Mouse (Mus musculus): ENCODE measurements at regions not wholly inside any gene's neighbourhood (a gene's known extent, or its start where the extent isn't known, plus 50 kb on each side); places are given as distances from the start of the nearest gene placed in this dataset.

DNA sequence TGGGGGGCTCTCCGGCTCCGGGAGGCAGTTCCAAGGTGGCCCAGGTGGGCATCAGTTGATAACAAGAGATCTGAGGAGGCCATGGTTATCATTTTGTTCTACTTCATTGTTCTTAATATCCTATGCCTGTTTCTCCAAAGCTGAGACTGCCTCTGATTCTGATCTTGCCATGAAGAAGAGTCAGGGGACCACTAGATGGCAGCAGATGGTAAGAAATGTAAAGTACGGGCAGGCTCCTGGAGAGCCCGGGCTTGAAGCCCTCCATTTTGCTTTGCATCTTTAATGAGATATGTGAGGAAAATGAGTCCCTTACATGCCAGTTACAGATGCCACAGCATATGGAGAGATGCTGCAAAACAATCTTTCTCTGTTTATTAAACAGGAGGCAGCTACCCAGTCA lies 194.1 kb downstream of the Dad1 start:
- 15% methylated on average over 4 of the region's 4 CpGs for WGBS
- Histone ChIP-seq H3K9ac (ENCODE audit: low read depth, low read length) (no peak overlapping the region), H3K4me1 (replicated peaks; ENCODE audit: control insufficient read depth, insufficient read depth, low read length) (no peaks in the 10 kb centered on the region), H3K4me3 (ENCODE audit: low read depth, low read length) (no peak overlapping the region), H3K27ac (ENCODE audit: low read depth, low read length) (no peak overlapping the region), H3K4me2 (replicated peaks; ENCODE audit: low read depth) (no peak overlapping the region), H3K9me3 (ENCODE audit: control insufficient read depth) (no peaks in the 10 kb centered on the region), H3K36me3 (ENCODE audit: control insufficient read depth, insufficient read depth) (no peaks in the 10 kb centered on the region), H3K27me3 (replicated peaks; ENCODE audit: control insufficient read depth, insufficient read depth, low read length) (no peaks in the 10 kb centered on the region; the same call in 1 of the 2 replicates)
- TF ChIP-seq CTCF (IDR thresholded peaks at IDR 0.05; ENCODE audit: low read depth) = peak; percentile 83
- peak; percentile 43; the same call in 1 of the 2 replicates for ATAC-seq

DNA sequence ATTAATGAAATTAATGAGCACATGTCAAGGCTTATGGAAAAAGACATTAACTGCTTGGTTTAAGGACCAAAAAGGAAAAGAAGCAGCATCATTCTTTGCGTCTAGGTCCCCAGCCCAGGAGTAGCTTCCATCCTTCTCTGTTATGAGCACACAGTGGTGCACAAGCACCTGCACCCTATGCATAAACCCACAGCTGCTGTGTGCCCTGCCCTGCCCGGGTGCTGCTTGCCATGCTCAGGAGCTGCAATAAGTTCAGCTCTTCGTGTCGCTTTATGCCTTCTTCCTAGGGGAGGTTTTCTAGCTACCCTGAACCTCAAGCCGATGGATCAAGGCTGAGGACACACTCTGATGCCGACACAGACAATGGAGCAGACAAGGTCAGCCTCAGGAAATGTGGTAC lies 194.8 kb downstream of the Dad1 start:
- Histone ChIP-seq H3K4me3 (ENCODE audit: low read depth, low read length) (no peak overlapping the region), H3K27me3 (replicated peaks; ENCODE audit: control insufficient read depth, insufficient read depth, low read length) (no peaks in the 10 kb centered on the region; the same call in 1 of the 2 replicates), H3K9me3 (ENCODE audit: control insufficient read depth) (no peaks in the 10 kb centered on the region), H3K9ac (ENCODE audit: low read depth, low read length) (no peak overlapping the region), H3K4me2 (replicated peaks; ENCODE audit: low read depth) (no peak overlapping the region), H3K4me1 (replicated peaks; ENCODE audit: control insufficient read depth, insufficient read depth, low read length) (no peaks in the 10 kb centered on the region), H3K36me3 (ENCODE audit: control insufficient read depth, insufficient read depth) (no peaks in the 10 kb centered on the region), H3K27ac (ENCODE audit: low read depth, low read length) (no peak overlapping the region)
- no peak for ATAC-seq
- no peak for TF ChIP-seq CTCF (IDR thresholded peaks at IDR 0.05; ENCODE audit: low read depth)
- WGBS = 82% methylated on average over 6 of the region's 6 CpGs

GRCm38 (mm10) chr14:54056691-54057090 lies 197.2 kb downstream of the Dad1 start:
- 63% methylated on average over 7 of the region's 7 CpGs for WGBS
- H3K27ac ChIP-seq (ENCODE audit: low read depth, low read length) = no peak overlapping the region
- ATAC-seq = no peak
- no peak overlapping the region for H3K4me3 ChIP-seq (ENCODE audit: low read depth, low read length)
- no peaks in the 10 kb centered on the region; the same call in 1 of the 2 replicates for H3K27me3 ChIP-seq (replicated peaks; ENCODE audit: control insufficient read depth, insufficient read depth, low read length)
- no peaks in the 10 kb centered on the region for H3K9me3 ChIP-seq (ENCODE audit: control insufficient read depth)
- H3K4me1 ChIP-seq (replicated peaks; ENCODE audit: control insufficient read depth, insufficient read depth, low read length) = no peaks in the 10 kb centered on the region
- H3K9ac ChIP-seq (ENCODE audit: low read depth, low read length) = no peak overlapping the region
- no peaks in the 10 kb centered on the region for H3K36me3 ChIP-seq (ENCODE audit: control insufficient read depth, insufficient read depth)
- no peak for TF ChIP-seq CTCF (IDR thresholded peaks at IDR 0.05; ENCODE audit: low read depth)
- no peak overlapping the region for H3K4me2 ChIP-seq (replicated peaks; ENCODE audit: low read depth)

DNA sequence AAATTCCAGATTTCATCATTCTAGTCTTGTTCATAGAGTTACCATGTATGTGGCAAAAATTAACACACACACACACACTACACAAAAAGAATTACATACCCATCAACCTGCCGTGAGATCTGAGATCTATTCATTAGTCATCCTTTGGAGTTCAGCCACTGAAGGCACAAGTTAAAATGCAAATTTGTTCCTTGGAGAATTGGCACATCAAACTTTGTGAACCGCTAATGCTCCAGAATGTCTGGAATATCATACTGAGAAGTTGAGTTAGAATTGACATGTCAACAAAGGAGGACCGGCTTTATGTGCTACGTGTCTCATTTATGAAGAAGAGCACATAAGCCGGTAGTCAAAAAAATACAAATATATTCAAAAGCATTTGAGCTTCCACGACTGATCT lies 198.5 kb downstream of the Dad1 start:
- Histone ChIP-seq H3K4me2 (replicated peaks; ENCODE audit: low read depth) (no peak overlapping the region), H3K9me3 (ENCODE audit: control insufficient read depth) (no peaks in the 10 kb centered on the region), H3K4me3 (ENCODE audit: low read depth, low read length) (no peak overlapping the region), H3K4me1 (replicated peaks; ENCODE audit: control insufficient read depth, insufficient read depth, low read length) (no peaks in the 10 kb centered on the region), H3K27me3 (replicated peaks; ENCODE audit: control insufficient read depth, insufficient read depth, low read length) (no peaks in the 10 kb centered on the region; the same call in 1 of the 2 replicates), H3K27ac (ENCODE audit: low read depth, low read length) (no peak overlapping the region), H3K9ac (ENCODE audit: low read depth, low read length) (no peak overlapping the region), H3K36me3 (ENCODE audit: control insufficient read depth, insufficient read depth) (no peaks in the 10 kb centered on the region)
- 73% methylated on average over 6 of the region's 6 CpGs for WGBS
- ATAC-seq = no peak
- no peak for TF ChIP-seq CTCF (IDR thresholded peaks at IDR 0.05; ENCODE audit: low read depth)

DNA sequence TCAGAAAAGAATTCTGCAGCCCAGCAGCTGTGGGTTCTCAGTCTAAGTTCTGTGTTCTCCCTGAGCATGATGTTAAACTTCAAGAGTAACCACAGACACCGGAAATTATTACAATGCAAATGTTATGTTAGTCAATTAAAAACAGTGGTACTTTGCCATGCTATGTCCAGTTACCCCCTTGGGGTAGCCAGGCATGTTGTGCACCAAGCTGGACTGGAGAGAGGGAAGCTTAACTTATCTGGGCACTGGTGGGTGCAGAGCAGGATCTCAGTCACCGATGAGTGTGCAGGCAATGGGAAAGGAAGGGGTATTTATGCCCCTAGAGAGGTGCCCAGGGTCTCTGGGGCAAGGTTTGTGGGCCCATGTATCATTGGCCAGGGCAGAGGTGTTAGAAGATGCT lies 211.6 kb downstream of the Dad1 start:
- 93% methylated on average over 2 of the region's 2 CpGs for WGBS
- H3K4me3 ChIP-seq (ENCODE audit: low read depth, low read length) = no peak overlapping the region
- H3K4me1 ChIP-seq (replicated peaks; ENCODE audit: control insufficient read depth, insufficient read depth, low read length) = no peaks in the 10 kb centered on the region
- H3K27ac ChIP-seq (ENCODE audit: low read depth, low read length) = no peak overlapping the region
- H3K9ac ChIP-seq (ENCODE audit: low read depth, low read length) = no peak overlapping the region
- no peak overlapping the region for H3K4me2 ChIP-seq (replicated peaks; ENCODE audit: low read depth)
- no peak for ATAC-seq
- TF ChIP-seq CTCF (IDR thresholded peaks at IDR 0.05; ENCODE audit: low read depth) = no peak
- H3K36me3 ChIP-seq (ENCODE audit: control insufficient read depth, insufficient read depth) = no peaks in the 10 kb centered on the region
- no peaks in the 10 kb centered on the region for H3K27me3 ChIP-seq (replicated peaks; ENCODE audit: control insufficient read depth, insufficient read depth, low read length)
- no peaks in the 10 kb centered on the region for H3K9me3 ChIP-seq (ENCODE audit: control insufficient read depth)

GRCm38 (mm10) chr14:54040644-54041043 lies 213.3 kb downstream of the Dad1 start:
- Histone ChIP-seq H3K4me1 (replicated peaks; ENCODE audit: control insufficient read depth, insufficient read depth, low read length) (no peaks in the 10 kb centered on the region), H3K4me2 (replicated peaks; ENCODE audit: low read depth) (no peak overlapping the region), H3K36me3 (ENCODE audit: control insufficient read depth, insufficient read depth) (no peaks in the 10 kb centered on the region), H3K9ac (ENCODE audit: low read depth, low read length) (no peak overlapping the region), H3K4me3 (ENCODE audit: low read depth, low read length) (no peak overlapping the region), H3K9me3 (ENCODE audit: control insufficient read depth) (no peaks in the 10 kb centered on the region), H3K27ac (ENCODE audit: low read depth, low read length) (no peak overlapping the region), H3K27me3 (replicated peaks; ENCODE audit: control insufficient read depth, insufficient read depth, low read length) (no peaks in the 10 kb centered on the region)
- ATAC-seq = no peak
- WGBS = 84% methylated on average over 2 of the region's 2 CpGs
- TF ChIP-seq CTCF (IDR thresholded peaks at IDR 0.05; ENCODE audit: low read depth) = no peak

- Histone ChIP-seq H3K9me3 (ENCODE audit: control insufficient read depth) (no peaks in the 10 kb centered on the region), H3K4me1 (replicated peaks; ENCODE audit: control insufficient read depth, insufficient read depth, low read length) (no peaks in the 10 kb centered on the region), H3K9ac (ENCODE audit: low read depth, low read length) (no peak overlapping the region), H3K27me3 (replicated peaks; ENCODE audit: control insufficient read depth, insufficient read depth, low read length) (no peaks in the 10 kb centered on the region), H3K36me3 (ENCODE audit: control insufficient read depth, insufficient read depth) (no peaks in the 10 kb centered on the region), H3K4me2 (replicated peaks; ENCODE audit: low read depth) (no peak overlapping the region), H3K27ac (ENCODE audit: low read depth, low read length) (no peak overlapping the region), H3K4me3 (ENCODE audit: low read depth, low read length) (no peak overlapping the region)
- no peak for TF ChIP-seq CTCF (IDR thresholded peaks at IDR 0.05; ENCODE audit: low read depth)
- no peak for ATAC-seq
- 68% methylated on average over 2 of the region's 2 CpGs for WGBS
Observed at GRCm38 (mm10) chr14:54034516-54034915, 219.4 kb downstream of the Dad1 start.
